Mouse (Mus musculus): ENCODE data around the gene Hmga1b.
"Not testable (repeated sequence)": the region's sequence is repeated elsewhere in the genome, so short reads cannot be mapped to it uniquely, and the experiment has no call there.

Hmga1b gene

GRCm38 (mm10) chr11:120762672-120763041, at the start of gene Hmga1b:
TSS of gene Hmga1b (plus strand) at chr11:120762794.
- not testable (repeated sequence) for DNase-seq

- peak; percentile 93 for DNase-seq
These were observed 48.7 kb upstream of the Hmga1b start, which contains the start of the genes Cenpx and Lrrc45 for GRCm38 (mm10) chr11:120713580-120714518. TSS of gene Cenpx (minus strand) at chr11:120713738. TSS of gene Lrrc45 (plus strand) at chr11:120713925.

GRCm38 (mm10) chr11:120714546-120714945, 48.0 kb upstream of the Hmga1b start:
- no peak for DNase-seq

- no peak for DNase-seq
These were observed 47.5 kb upstream of the Hmga1b start for GRCm38 (mm10) chr11:120715131-120715530.

- no peak for DNase-seq
These were observed 43.4 kb upstream of the Hmga1b start for GRCm38 (mm10) chr11:120719242-120719641.

GRCm38 (mm10) chr11:120719841-120720376, 42.7 kb upstream of the Hmga1b start:
- no peak for DNase-seq

- DNase-seq: peak; percentile 98
These were observed 42.1 kb upstream of the Hmga1b start for GRCm38 (mm10) chr11:120720450-120720849.

- DNase-seq: peak; percentile 80
These were observed 41.2 kb upstream of the Hmga1b start, which contains the start of gene Rac3 for GRCm38 (mm10) chr11:120721124-120722066. TSS of gene Rac3 (plus strand) at chr11:120721470.

GRCm38 (mm10) chr11:120722067-120722630, 40.4 kb upstream of the Hmga1b start:
- no peak for DNase-seq

GRCm38 (mm10) chr11:120722761-120723382, 39.7 kb upstream of the Hmga1b start:
- DNase-seq: no peak

GRCm38 (mm10) chr11:120723509-120723908, 39.1 kb upstream of the Hmga1b start:
- DNase-seq: no peak

- DNase-seq: no peak
These were observed 36.1 kb upstream of the Hmga1b start for GRCm38 (mm10) chr11:120726243-120727168.

GRCm38 (mm10) chr11:120727169-120727527, 35.4 kb upstream of the Hmga1b start, which contains the start of gene Dcxr:
TSS of gene Dcxr (minus strand) at chr11:120727281.
- DNase-seq: no peak

- no peak for DNase-seq
These were observed 35.0 kb upstream of the Hmga1b start for GRCm38 (mm10) chr11:120727564-120727963.

GRCm38 (mm10) chr11:120728530-120729240, 33.9 kb upstream of the Hmga1b start:
- DNase-seq: no peak

GRCm38 (mm10) chr11:120729432-120730050, 33.1 kb upstream of the Hmga1b start:
- DNase-seq: peak; percentile 37

GRCm38 (mm10) chr11:120730331-120730870, 32.2 kb upstream of the Hmga1b start:
- DNase-seq: no peak

GRCm38 (mm10) chr11:120731395-120731794, 31.2 kb upstream of the Hmga1b start:
- no peak for DNase-seq

All from thymus, postnatal 4 days (tissue).